Mouse (Mus musculus) hindbrain, embryonic 10.5 days (tissue): ENCODE data around the gene Szrd1. TPM values are rescaled to one million over a fixed set of nuclear protein-coding genes. Genes with fewer than 3 reads are reported as not detected.

Source experiments
- DNase-seq: peaks from one replicate; pipeline ENCODE4 v3.0.0-alpha.2; 2017; ENCODE audit warnings: low spot score
- H3K27ac ChIP-seq: fragments of 300-500 bp; sonication (generic); 2 replicates; pipeline ENCODE4 v1.5.1; 2016; ENCODE audit warnings: mild to moderate bottlenecking, moderate library complexity
- H3K27me3 ChIP-seq: fragments of 300-500 bp; sonication (generic); 2 replicates; pipeline ENCODE4 v1.6.1; 2016; ENCODE audit warnings: mild to moderate bottlenecking; ENCODE audit not compliant: poor library complexity, insufficient read depth, severe bottlenecking
- H3K36me3 ChIP-seq: fragments of 300-500 bp; sonication (generic); 2 replicates; pipeline ENCODE4 v1.6.1; 2016; ENCODE audit warnings: mild to moderate bottlenecking, moderate library complexity
- H3K4me1 ChIP-seq: fragments of 300-500 bp; sonication (generic); replicated peaks from 2 replicates; pipeline ENCODE4 v1.6.1; 2016; ENCODE audit warnings: mild to moderate bottlenecking
- H3K4me3 ChIP-seq: fragments of 300-500 bp; sonication (generic); 2 replicates; pipeline ENCODE4 v1.5.1; 2016; ENCODE audit warnings: mild to moderate bottlenecking, moderate library complexity
- H3K9me3 ChIP-seq: fragments of 300-500 bp; sonication (generic); 2 replicates; pipeline ENCODE4 v1.6.1; 2016; ENCODE audit warnings: mild to moderate bottlenecking, moderate library complexity
- WGBS: fragments of 180-500 bp; shearing (Covaris S2); methylation state at CpG from one replicate; pipeline ENCODE4 v1.1.7; 2016; 5-methylcytosine and 5-hydroxymethylcytosine counted together
- polyA plus RNA-seq: library from polyadenylated mRNA; unstranded; fragments of >200 nt; fragmentation: Nextera tagmentation; extraction: Ambion mirVana; gene quantifications from 2 replicates; pipeline ENCODE4 v1.2.1, GENCODE M21; 2016

Szrd1 gene
- polyA plus RNA-seq, 1 experiment from 2014 or later, result 44.1 TPM

DNA sequence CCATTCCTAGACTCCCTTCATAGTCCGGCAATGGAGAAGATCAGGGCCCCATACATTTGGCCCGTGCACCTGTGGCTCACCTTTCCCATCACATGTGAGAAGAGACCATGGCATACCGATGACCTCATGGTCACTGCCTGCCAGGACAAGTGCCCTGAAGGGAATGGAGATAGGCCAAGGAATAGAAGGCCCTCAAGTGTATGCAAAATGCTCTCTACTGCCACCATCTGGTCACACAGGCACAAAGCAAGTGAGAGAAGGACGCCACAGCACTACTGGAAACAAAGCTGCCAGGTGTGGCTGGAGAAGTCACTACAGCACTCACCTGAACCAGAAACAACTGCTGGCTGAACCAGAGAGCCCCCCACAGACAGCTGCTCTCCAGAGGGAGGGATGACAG, 69.8 kb downstream of the Szrd1 start:
- H3K36me3 ChIP-seq, result peaks cover 93% of the 10 kb centered on the region
- no peak overlapping the region for H3K4me3 ChIP-seq
- peak; percentile 57 for DNase-seq
- no peaks in the 10 kb centered on the region for H3K9me3 ChIP-seq
- no peak overlapping the region for H3K27ac ChIP-seq
- 65% methylated on average over 4 of the region's 4 CpGs for WGBS
- no peaks in the 10 kb centered on the region for H3K27me3 ChIP-seq
- no peaks in the 10 kb centered on the region for H3K4me1 ChIP-seq

DNA sequence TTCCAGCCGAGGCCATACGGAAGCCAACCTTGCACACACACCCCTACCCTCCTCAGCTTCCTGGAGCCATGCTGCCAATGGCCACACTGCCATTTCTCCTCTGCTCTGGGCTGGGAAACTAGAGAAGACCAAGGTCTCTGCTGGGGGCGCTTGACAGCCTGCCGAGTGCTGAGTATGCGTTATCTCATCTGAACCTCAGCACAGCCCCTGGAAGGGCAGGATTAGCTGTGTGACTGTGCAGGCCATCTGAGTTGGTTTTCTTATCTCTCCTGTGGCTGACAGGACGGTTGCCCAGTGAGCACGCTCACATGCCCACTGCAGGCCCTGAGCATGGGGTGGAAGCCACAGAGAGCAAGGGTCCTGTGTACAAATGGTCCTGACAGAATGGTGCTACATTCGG, 70.9 kb downstream of the Szrd1 start:
- no peak overlapping the region for H3K4me3 ChIP-seq
- no peaks in the 10 kb centered on the region for H3K9me3 ChIP-seq
- no peaks in the 10 kb centered on the region for H3K4me1 ChIP-seq
- no peak for DNase-seq
- WGBS, result 93% methylated on average over 8 of the region's 8 CpGs
- no peaks in the 10 kb centered on the region for H3K27me3 ChIP-seq
- no peak overlapping the region for H3K27ac ChIP-seq
- H3K36me3 ChIP-seq, result peaks cover 82% of the 10 kb centered on the region

DNA sequence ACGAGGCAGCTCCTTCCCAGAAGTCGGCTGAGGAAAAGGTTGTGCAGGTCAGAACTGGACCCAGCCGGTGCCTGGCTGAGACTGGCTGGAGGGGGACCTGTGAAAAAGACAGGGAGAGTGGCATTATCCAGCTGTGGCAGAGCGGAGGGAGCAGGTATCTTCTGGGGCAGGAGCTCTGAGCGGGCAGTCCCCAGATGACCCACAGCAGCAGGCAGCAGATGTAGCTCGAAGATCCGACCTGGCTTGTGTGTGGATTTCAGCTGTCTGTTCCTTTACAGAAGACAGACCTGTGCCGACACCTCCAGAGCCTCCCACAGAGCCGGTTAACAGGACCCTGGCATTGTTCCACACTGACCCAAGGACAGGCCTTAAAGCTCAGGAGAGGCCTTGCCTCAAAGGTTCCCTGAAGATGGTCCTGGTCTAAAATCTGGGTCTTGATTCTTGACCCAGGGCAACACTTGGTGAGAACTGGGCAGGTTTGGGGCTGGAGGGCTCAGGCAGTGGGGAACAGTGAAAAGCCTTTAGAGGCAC, 72.0 kb downstream of the Szrd1 start:
- WGBS, result 90% methylated on average over 9 of the region's 9 CpGs

DNA sequence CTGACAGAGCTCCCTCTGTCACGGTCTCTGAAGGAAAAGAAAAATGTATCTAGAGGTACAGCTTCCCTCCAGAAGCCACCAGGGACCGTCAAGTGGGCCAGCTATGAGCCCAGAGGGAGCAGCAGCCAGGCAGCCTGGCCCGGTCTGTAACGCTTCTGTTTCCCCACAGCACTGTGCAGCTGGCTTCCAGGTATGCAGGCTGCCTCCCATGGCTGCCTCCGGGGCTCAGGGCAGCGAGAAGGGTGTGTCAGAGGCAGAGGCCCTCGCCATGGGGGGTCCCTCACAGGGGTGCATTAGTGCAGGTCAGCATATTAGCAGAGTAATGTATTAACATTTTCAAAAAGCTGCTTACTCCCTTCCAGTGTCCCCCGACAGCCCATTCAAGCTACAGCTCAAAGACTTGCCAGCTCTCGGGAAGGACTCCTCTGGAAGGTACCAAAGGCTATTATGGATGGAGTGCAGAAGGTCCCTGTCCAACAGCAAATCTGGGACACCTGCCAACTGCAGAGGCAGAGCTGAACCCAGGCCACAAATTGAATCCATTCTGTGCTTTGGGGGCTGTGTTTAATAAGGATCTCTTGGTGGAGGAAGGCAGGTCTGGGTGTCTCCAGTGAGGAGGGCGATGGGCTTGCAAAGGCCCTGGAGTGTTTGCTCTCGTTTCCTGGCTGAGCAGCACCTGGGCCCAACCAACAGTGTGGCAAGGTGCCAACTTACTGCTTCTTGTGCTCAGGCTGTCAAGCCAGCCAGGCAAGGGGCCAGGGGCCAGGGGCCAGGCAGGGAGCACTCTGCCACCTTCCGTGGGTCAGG, 72.7 kb downstream of the Szrd1 start:
- Histone ChIP-seq H3K27me3 (no peaks in the 10 kb centered on the region), H3K4me3 (no peak overlapping the region), H3K27ac (no peak overlapping the region), H3K9me3 (no peaks in the 10 kb centered on the region), H3K36me3 (peaks cover 65% of the 10 kb centered on the region), H3K4me1 (no peaks in the 10 kb centered on the region)
- 87% methylated on average over 12 of the region's 12 CpGs for WGBS
- no peak for DNase-seq

More for the DNA sequence above, 72.0 kb downstream of the Szrd1 start:
- H3K4me1 ChIP-seq, result no peaks in the 10 kb centered on the region
- peaks cover 71% of the 10 kb centered on the region for H3K36me3 ChIP-seq
- DNase-seq, result no peak
- H3K4me3 ChIP-seq, result no peak overlapping the region
- no peak overlapping the region for H3K27ac ChIP-seq
- no peaks in the 10 kb centered on the region for H3K27me3 ChIP-seq
- H3K9me3 ChIP-seq, result no peaks in the 10 kb centered on the region

DNA sequence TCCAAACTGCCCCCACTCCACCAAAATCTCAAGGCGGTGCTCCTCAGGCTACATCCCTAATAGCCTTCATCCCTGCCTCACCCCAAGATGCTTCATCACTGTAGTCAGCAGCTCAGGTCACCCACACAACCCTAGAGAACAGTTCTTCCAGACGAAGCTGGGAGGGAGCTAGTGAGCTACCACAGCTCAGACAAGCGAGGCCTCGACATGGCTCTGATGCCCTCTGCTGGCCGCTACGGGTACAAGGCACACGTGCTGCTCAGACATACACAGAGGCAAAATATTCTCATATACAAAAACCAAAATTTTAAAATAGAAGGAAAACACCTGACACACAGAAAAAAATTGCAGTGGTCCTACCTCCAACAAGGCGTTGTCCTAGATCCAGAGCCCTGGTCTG, 74.5 kb downstream of the Szrd1 start:
- H3K27me3 ChIP-seq, result no peaks in the 10 kb centered on the region
- 5% methylated on average over 8 of the region's 8 CpGs for WGBS
- no peak overlapping the region for H3K4me3 ChIP-seq
- H3K9me3 ChIP-seq, result no peaks in the 10 kb centered on the region
- H3K36me3 ChIP-seq, result peaks cover 47% of the 10 kb centered on the region
- H3K4me1 ChIP-seq, result peaks cover 14% of the 10 kb centered on the region
- DNase-seq, result peak; percentile 83
- H3K27ac ChIP-seq, result no peak overlapping the region

DNA sequence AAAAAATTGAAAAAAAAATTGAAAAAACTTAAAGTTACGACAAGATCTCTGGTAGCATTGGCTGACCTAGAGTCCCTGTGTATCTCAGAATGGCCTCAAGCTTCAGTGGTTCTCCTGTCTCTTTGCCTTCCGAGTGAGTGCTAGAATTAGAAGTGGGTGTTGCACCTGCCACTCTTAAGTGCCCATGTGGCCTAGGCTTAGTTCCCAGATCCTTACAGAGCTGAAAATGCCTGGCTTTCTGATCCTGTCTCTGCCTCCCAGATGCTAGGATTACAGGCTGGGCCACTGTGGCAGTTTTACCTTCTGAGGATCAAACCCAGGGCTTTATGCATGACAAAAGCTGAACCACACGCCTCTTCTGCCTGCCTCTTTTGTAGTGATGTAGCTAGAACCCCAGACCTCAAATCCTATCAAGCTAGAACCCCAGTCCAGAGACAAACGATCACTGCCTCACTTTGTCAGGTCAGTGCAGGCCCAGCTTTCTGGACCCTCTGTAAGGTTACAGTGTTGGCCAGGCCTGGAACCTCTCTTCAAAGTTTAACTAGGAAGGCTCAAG, 75.4 kb downstream of the Szrd1 start:
- Histone ChIP-seq H3K4me1 (peaks cover 23% of the 10 kb centered on the region), H3K27ac (no peak overlapping the region), H3K27me3 (no peaks in the 10 kb centered on the region), H3K4me3 (no peak overlapping the region), H3K36me3 (peaks cover 37% of the 10 kb centered on the region), H3K9me3 (no peaks in the 10 kb centered on the region)
- WGBS, result 86% methylated on average over 4 of the region's 4 CpGs
- DNase-seq, result no peak

Other genes starting within 250 kb of the Szrd1 start
- gene Padi2, start 233.4 kb downstream of the Szrd1 start, polyA plus RNA-seq, result 1.4 and 3.8 TPM in 2 replicates
- 412 and 491 TPM in 2 replicates for gene Sdhb, start 178.6 kb downstream of the Szrd1 start, polyA plus RNA-seq
- gene Atp13a2, start 152.9 kb downstream of the Szrd1 start, polyA plus RNA-seq, result 54.8 and 82.1 TPM in 2 replicates
- 307 and 334 TPM in 2 replicates for gene Mfap2, start 129.4 kb downstream of the Szrd1 start, polyA plus RNA-seq
- 11.4 and 12.0 TPM in 2 replicates for gene Crocc, start 79.2 kb downstream of the Szrd1 start, polyA plus RNA-seq
- gene Necap2, start 61.4 kb downstream of the Szrd1 start, polyA plus RNA-seq, result 60.2 and 66.0 TPM in 2 replicates
- not detected in 2 replicates for gene Spata21, start 51.4 kb downstream of the Szrd1 start, polyA plus RNA-seq
- 23.2 and 24.5 TPM in 2 replicates for gene Fbxo42, start 8.1 kb upstream of the Szrd1 start, polyA plus RNA-seq
- gene Rsg1, start 74.2 kb upstream of the Szrd1 start, polyA plus RNA-seq, result 5.3 and 6.5 TPM in 2 replicates
- gene Arhgef19, start 99.7 kb upstream of the Szrd1 start, polyA plus RNA-seq, result 1.7 and 4.3 TPM in 2 replicates
- 3.3 and 4.4 TPM in 2 replicates for gene Epha2, start 161.5 kb upstream of the Szrd1 start, polyA plus RNA-seq
- gene Fam131c, start 228.4 kb upstream of the Szrd1 start, polyA plus RNA-seq, result 0.65 and 0.81 TPM in 2 replicates